Mouse (Mus musculus) ES-Bruce4 (cell line): ENCODE measurements around the gene Prn.

Source experiments
- EP300 ChIP-seq: IDR thresholded peaks from 2 replicates; pipeline ENCODE4 v1.6.1; 2011; ENCODE audit warnings: low read depth, low read length; ENCODE audit not compliant: insufficient read depth
- POLR2A ChIP-seq: IDR thresholded peaks from one replicate; pipeline ENCODE4 v1.8.1; 2011; ENCODE audit warnings: low read length; ENCODE audit not compliant: insufficient read depth

GRCm38 (mm10) chr2:131995742-131996141 lies 86.0 kb downstream of the Prn start:
- no peak for TF ChIP-seq EP300
- TF ChIP-seq POLR2A: no peak
